Mouse (Mus musculus) kidney, embryonic 16.5 days (tissue): ENCODE measurements around the gene Cmtr1. TPM values are rescaled to one million over a fixed set of nuclear protein-coding genes. Genes with fewer than 3 reads are reported as not detected.
A peak's percentile ranks its signal among the peaks of the same experiment; 100 is the strongest.
"Not testable (repeated sequence)": the region's sequence is repeated elsewhere in the genome, so short reads cannot be mapped to it uniquely, and the experiment has no call there.

ENCODE experiments used
- ATAC-seq: fragments of 200-750 bp; cut with Nextera tagmentation; 2 replicates; pipeline ENCODE4 v1.8.0; 2017; ENCODE audit warnings: moderate TSS enrichment; ENCODE audit not compliant: low FRiP score, low TSS enrichment
- H3K27ac ChIP-seq: fragments of 300-500 bp; sonication (generic); 2 replicates; pipeline ENCODE4 v1.5.1; 2014; ENCODE audit warnings: low read length
- H3K27me3 ChIP-seq: fragments of 300-500 bp; sonication (generic); 2 replicates; pipeline ENCODE4 v1.6.1; 2014; ENCODE audit warnings: low read length, control low read depth, mixed read lengths; ENCODE audit not compliant: insufficient read depth
- H3K36me3 ChIP-seq: fragments of 300-500 bp; sonication (generic); 2 replicates; pipeline ENCODE4 v1.6.1; 2014; ENCODE audit warnings: low read length, control low read depth, mixed read lengths; ENCODE audit not compliant: insufficient read depth
- H3K4me1 ChIP-seq: fragments of 300-500 bp; sonication (generic); 2 replicates; pipeline ENCODE4 v1.6.1; 2014; ENCODE audit warnings: low read length, control low read depth, mixed read lengths; ENCODE audit not compliant: insufficient read depth
- H3K4me2 ChIP-seq: fragments of 300-500 bp; sonication (generic); replicated peaks from 2 replicates; pipeline ENCODE4 v1.6.1; 2014; ENCODE audit warnings: low read depth, low read length
- H3K4me3 ChIP-seq: fragments of 300-500 bp; sonication (generic); 2 replicates; pipeline ENCODE4 v1.5.1; 2014; ENCODE audit warnings: mild to moderate bottlenecking, low read length
- H3K9ac ChIP-seq: fragments of 300-500 bp; sonication (generic); replicated peaks from 2 replicates; pipeline ENCODE4 v1.6.1; 2014; ENCODE audit warnings: low read length
- H3K9me3 ChIP-seq: fragments of 300-500 bp; sonication (generic); 2 replicates; pipeline ENCODE4 v1.6.1; 2016; ENCODE audit warnings: low read length, control low read depth
- WGBS: fragments of 180-500 bp; shearing (Covaris S2); extraction: QIAGEN DNeasy Blood & Tissue Kit; methylation state at CpG from one replicate; pipeline ENCODE4 v1.1.7; 2014; 5-methylcytosine and 5-hydroxymethylcytosine counted together
- polyA plus RNA-seq: library from polyadenylated mRNA; unstranded; fragments of >200 nt; fragmentation: Nextera tagmentation; extraction: Ambion mirVana; gene quantifications from 2 replicates; pipeline ENCODE4 v1.2.1, GENCODE M21; 2015

Gene Cmtr1
- polyA plus RNA-seq = 116 and 137 TPM in 2 replicates

DNA sequence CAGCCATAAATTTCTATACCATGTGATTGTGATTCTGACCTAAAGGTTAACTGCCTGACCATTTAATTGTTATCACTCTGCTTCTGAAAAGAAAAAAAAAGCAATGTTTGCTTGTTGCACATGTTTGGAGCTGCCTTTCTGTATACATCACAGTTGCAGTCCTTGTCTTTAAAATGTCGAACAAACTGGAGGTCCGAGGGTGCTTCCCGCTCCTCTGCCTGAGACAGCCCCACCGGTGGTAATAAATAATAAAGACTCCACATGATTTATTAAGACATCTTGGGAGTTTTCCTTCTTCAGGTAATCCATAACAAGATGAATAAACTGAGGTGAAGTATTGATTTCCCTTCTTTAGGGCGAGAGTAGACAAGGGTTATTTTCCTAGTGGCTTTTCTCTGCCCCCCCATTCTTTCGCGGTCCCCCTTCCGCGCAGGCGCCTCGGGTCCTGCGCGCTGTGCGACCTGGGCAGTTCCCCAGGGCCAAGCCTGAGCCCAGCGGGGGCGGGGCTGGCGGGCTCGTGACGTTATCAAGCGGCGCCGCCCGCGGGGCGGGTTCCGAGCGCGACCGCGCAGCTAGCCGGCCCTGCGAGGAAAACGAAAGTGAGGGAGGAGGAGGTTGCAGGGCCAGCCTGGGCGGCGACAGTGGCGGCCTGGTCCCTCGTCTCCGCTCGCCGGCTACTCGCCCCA is at the start of gene Cmtr1:
Gene Cmtr1 (plus strand): TSS at position 520 of the 686 bp plus-strand sequence.
- peak within 1 kb of the TSS; percentile 79 for H3K4me3 ChIP-seq
- H3K9ac ChIP-seq = peak within 1 kb of the TSS; percentile 86
- H3K4me1 ChIP-seq = peaks cover 10% of the 10 kb centered on the region; the same call in 1 of the 2 replicates
- H3K4me2 ChIP-seq = peak within 1 kb of the TSS; percentile 70
- no peaks in the 10 kb centered on the region for H3K9me3 ChIP-seq
- no peaks in the 10 kb centered on the region for H3K27me3 ChIP-seq
- peaks cover 3% of the 10 kb centered on the region; the same call in 1 of the 2 replicates for H3K36me3 ChIP-seq
- peak within 1 kb of the TSS; percentile 90 for H3K27ac ChIP-seq
- WGBS = under 1% methylated on average over 38 of the region's 41 CpGs
- ATAC-seq = peak; percentile 99

DNA sequence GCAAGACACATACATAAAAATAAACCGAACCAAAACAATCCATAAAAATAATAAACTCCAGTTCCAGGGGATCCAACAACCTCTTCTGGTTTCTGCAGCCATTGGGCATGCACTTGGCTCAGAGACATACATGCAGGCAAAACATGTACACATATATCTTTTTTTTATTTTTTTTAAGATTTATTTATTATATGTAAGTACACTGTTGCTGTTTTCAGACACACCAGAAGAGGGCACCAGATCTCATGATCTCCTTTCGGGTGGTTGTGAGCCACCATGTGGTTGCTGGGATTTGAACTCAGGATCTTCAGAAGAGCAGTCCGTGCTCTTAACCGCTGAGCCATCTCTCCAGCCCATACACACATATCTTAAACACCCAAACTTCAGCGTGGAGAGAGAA is 46.9 kb upstream of the Cmtr1 start:
- H3K36me3 ChIP-seq, H3K27ac ChIP-seq, H3K4me3 ChIP-seq, H3K4me2 ChIP-seq, ATAC-seq, H3K27me3 ChIP-seq, H3K9ac ChIP-seq, H3K9me3 ChIP-seq: not testable (repeated sequence)
- WGBS = 84% methylated on average over 5 of the region's 5 CpGs
- H3K4me1 ChIP-seq = peaks cover 32% of the 10 kb centered on the region

DNA sequence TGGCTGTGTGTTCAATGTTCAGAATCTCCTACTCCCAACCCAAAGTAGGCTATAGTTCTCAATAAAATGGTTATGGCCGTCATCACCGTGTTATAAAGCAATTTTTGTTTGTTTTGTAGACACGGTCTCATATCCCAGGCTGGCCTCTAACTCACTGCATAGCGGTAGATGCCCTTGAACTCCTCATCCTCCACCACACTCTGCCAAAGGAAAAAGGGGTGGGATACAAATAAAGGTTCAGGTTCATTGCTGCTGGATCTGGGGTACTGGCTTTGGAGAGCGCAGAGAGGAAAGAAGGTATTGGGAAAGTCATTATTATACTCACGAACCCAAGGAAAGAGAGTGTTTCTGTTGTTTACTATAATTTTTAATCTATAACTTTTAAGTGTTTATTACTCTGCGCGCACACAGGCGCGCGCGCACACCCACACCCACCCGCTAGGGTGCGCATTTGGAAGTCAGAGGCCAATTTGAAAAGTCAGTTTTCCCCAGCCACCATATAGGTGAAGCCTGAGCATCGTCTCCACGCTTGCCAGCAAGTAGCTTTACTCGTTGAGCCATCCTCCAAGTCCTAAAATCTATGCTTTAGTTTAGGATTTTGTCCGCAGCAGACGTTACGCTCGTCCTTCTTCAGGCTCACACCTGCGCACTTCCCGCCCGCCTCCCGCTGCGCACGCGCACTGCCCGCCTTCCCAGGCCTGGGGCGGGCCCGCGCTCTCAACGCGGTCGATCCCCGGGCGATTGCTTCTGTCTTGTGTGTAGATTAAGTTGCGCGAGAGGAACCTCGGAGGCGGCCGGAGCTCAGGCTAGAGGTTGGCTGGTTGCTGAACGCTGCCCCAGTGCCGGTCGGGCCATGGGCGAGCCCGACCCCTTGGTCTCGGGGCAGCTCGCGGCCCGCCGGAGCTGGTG is 46.0 kb upstream of the Cmtr1 start, which contains the start of the genes Rnf8 and Gm28043:
Gene Rnf8 (plus strand): TSS at position 676 of the 909 bp plus-strand sequence.
Gene Gm28043 (plus strand): TSS at position 762 of the 909 bp plus-strand sequence.
- H3K27me3 ChIP-seq = no peaks in the 10 kb centered on the region
- 1% methylated on average over 52 of the region's 52 CpGs for WGBS

DNA sequence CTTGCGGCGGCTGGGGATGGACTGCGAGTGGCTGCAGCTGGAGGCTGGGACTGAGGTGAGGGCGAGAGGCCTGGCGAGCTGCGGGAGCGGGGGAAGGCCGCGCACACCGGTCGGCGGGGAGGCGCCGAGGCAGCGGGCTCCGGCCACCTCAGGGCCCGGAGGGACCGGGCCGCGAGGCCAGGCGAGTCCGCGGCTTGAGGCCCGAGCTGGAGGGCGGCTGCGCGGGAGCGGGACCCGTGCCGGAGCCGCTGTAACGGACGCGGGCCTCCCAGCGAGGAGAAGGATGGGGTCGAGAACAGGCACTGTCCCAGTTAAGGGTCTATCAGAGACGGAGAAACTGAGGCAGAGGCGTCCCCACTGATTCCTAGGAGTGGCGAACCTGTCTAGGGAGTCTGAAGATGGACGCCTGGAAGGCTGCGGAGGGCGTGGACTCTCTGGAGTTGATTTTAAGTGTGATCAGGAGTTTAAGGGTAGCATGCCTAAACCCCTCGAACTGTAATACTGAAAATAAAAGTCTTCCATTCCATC is 45.3 kb upstream of the Cmtr1 start:
- no peaks in the 10 kb centered on the region for H3K9me3 ChIP-seq
- ATAC-seq = peak; percentile 75; the same call in 1 of the 2 replicates
- WGBS = 0% methylated on average over 38 of the region's 43 CpGs

More for the DNA sequence above, 46.0 kb upstream of the Cmtr1 start, which contains the start of the genes Rnf8 and Gm28043:
- Histone ChIP-seq H3K9me3 (no peaks in the 10 kb centered on the region), H3K27ac (peak within 1 kb of the TSS; percentile 97), H3K4me3 (peak within 1 kb of the TSS; percentile 99), H3K9ac (peak within 1 kb of the TSS; percentile 99), H3K36me3 (peaks cover 7% of the 10 kb centered on the region), H3K4me2 (peak within 1 kb of the TSS; percentile 95), H3K4me1 (peaks cover 32% of the 10 kb centered on the region)
- ATAC-seq = peak; percentile 96

DNA sequence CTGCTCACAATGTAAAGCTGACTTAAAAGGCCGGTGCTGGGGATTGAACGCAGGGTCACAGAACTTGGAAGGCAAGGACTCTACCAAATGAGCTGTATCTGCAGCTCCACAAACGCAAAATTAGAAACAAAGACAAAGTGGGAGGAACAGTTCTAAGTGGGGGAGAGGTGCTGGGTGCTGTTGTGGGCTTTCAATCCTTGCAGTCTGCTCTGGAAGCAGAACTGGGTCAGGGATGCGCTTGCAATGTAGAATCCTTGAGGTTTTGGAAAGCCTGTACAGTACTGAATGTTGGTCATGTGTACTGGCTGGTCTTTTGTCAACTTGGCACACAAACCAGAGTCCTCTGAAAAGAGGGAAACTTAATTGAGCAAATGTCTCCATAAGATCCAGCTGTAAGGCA is 44.8 kb upstream of the Cmtr1 start:
- H3K4me3 ChIP-seq = peak overlapping the region; percentile 99
- H3K4me2 ChIP-seq = peak overlapping the region; percentile 95
- H3K27me3 ChIP-seq = no peaks in the 10 kb centered on the region
- H3K27ac ChIP-seq = peak overlapping the region; percentile 97; the same call in 1 of the 2 replicates
- H3K36me3 ChIP-seq = peaks cover 15% of the 10 kb centered on the region
- no peaks in the 10 kb centered on the region for H3K9me3 ChIP-seq
- WGBS = 8% methylated on average over 4 of the region's 4 CpGs
- no peak for ATAC-seq
- peak overlapping the region; percentile 99 for H3K9ac ChIP-seq
- H3K4me1 ChIP-seq = peaks cover 32% of the 10 kb centered on the region

More for the DNA sequence above, 45.3 kb upstream of the Cmtr1 start:
- no peaks in the 10 kb centered on the region for H3K27me3 ChIP-seq
- H3K27ac ChIP-seq = peak overlapping the region; percentile 97
- peak overlapping the region; percentile 99 for H3K4me3 ChIP-seq
- H3K36me3 ChIP-seq = peaks cover 14% of the 10 kb centered on the region
- peaks cover 32% of the 10 kb centered on the region for H3K4me1 ChIP-seq
- peak overlapping the region; percentile 99 for H3K9ac ChIP-seq
- H3K4me2 ChIP-seq = peak overlapping the region; percentile 95

DNA sequence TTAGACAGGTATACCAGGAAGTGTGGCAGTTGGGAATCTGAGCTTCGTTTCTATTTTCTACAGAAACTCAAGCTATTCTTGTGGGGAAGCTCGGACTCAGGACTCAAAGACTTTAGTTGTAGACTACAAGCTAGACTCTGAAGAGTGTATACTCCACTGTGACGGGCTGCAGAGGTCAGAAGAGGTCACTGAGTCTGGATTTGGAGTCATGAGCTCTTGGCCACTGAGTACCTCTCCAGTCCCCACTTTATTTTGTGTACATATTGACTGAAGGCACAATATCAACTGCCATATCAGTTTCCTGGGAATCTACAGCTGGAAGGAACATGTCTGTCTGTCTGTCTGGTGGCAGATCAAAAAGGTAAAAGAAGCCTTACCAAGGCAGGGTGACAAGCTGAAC is 41.2 kb upstream of the Cmtr1 start:
- no peaks in the 10 kb centered on the region for H3K27me3 ChIP-seq
- H3K4me3 ChIP-seq = no peak overlapping the region
- no peak for ATAC-seq
- no peak overlapping the region for H3K4me2 ChIP-seq
- WGBS = 81% methylated on average over 3 of the region's 3 CpGs
- H3K27ac ChIP-seq = no peak overlapping the region
- peaks cover 46% of the 10 kb centered on the region for H3K36me3 ChIP-seq
- H3K4me1 ChIP-seq = peaks cover 20% of the 10 kb centered on the region
- no peaks in the 10 kb centered on the region for H3K9me3 ChIP-seq
- H3K9ac ChIP-seq = no peak overlapping the region

DNA sequence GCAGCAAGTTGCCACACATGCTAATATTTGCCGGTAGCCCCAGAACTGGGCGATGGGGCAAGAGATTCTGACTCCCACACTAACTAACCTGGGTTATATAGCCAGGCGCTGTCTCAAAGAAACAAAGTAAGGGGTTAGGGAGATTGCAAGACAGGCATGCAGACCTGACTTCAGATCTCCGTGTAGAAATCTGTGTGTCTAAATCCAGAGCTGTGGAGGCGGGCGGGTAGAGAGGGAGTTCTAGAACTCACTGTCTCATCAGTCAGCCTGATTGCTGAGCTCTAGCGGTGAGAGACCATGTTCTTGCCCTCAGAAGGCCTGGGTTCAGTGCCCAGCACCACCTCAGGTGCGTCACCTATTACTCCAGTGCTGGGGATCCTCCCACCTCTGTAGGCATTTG is 36.9 kb upstream of the Cmtr1 start:
- H3K4me3 ChIP-seq = no peak overlapping the region
- H3K27ac ChIP-seq = no peak overlapping the region
- H3K27me3 ChIP-seq = no peaks in the 10 kb centered on the region
- H3K4me1 ChIP-seq = no peaks in the 10 kb centered on the region
- no peak for ATAC-seq
- peaks cover 80% of the 10 kb centered on the region for H3K36me3 ChIP-seq
- H3K4me2 ChIP-seq = no peak overlapping the region
- 94% methylated on average over 8 of the region's 8 CpGs for WGBS
- no peaks in the 10 kb centered on the region for H3K9me3 ChIP-seq
- no peak overlapping the region for H3K9ac ChIP-seq

DNA sequence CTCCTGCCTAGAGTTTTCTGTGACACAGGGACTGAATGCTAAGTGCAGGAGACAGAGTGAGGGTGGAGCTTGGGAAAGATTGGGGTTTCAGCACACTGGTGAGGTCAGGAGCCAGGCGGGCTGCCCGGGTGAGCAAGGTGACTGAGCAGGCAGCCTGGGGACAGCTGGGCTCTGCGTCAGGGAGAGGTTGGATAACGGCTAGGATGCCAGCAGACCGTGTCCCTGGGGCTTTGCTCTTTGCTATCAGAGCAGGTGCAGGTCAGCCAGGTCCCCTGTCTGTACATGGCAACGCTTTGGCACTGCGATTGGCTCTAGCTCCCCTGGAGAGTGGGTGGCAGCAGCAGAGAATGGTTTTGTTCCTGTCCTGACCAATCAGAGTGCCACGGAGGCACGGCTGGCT is 33.1 kb upstream of the Cmtr1 start:
- no peak overlapping the region for H3K27ac ChIP-seq
- H3K36me3 ChIP-seq = peaks cover 83% of the 10 kb centered on the region
- no peak overlapping the region for H3K9ac ChIP-seq
- 74% methylated on average over 9 of the region's 9 CpGs for WGBS
- no peak overlapping the region for H3K4me3 ChIP-seq
- no peaks in the 10 kb centered on the region for H3K9me3 ChIP-seq
- H3K4me1 ChIP-seq = no peaks in the 10 kb centered on the region
- no peak for ATAC-seq
- H3K27me3 ChIP-seq = no peaks in the 10 kb centered on the region
- H3K4me2 ChIP-seq = no peak overlapping the region

DNA sequence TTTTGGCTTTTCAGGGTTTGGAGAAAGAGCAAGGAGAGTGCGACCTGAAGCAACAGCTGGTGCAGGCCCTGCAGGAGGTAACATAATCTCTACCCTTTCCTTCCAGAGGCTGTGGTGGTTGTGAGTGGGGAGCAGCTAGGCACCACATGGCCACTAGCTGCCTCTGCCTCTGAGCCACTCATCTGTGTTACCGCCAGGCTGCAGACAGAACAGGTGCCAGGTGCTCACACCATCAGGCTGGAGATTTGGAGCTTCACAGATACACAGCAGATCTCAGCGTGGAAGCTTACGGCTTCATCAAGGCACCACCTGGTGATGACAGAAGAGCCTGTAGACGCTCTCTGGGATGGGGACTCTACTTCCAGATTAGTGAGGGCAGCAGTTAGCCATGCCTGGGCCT is 31.4 kb upstream of the Cmtr1 start:
- no peaks in the 10 kb centered on the region for H3K27me3 ChIP-seq
- H3K4me1 ChIP-seq = no peaks in the 10 kb centered on the region
- H3K36me3 ChIP-seq = peaks cover 76% of the 10 kb centered on the region
- no peaks in the 10 kb centered on the region for H3K9me3 ChIP-seq
- WGBS = 87% methylated on average over 5 of the region's 5 CpGs
- H3K9ac ChIP-seq = no peak overlapping the region
- no peak overlapping the region for H3K27ac ChIP-seq
- no peak overlapping the region for H3K4me3 ChIP-seq
- H3K4me2 ChIP-seq = no peak overlapping the region
- ATAC-seq = no peak
